Mouse (Mus musculus): ENCODE data around the gene Cmya5. TPM values are rescaled to one million over a fixed set of nuclear protein-coding genes. Genes with fewer than 3 reads are reported as not detected.

Cmya5 gene
- polyA plus RNA-seq, 1 experiment from 2014 or later = 0.30 TPM

DNA sequence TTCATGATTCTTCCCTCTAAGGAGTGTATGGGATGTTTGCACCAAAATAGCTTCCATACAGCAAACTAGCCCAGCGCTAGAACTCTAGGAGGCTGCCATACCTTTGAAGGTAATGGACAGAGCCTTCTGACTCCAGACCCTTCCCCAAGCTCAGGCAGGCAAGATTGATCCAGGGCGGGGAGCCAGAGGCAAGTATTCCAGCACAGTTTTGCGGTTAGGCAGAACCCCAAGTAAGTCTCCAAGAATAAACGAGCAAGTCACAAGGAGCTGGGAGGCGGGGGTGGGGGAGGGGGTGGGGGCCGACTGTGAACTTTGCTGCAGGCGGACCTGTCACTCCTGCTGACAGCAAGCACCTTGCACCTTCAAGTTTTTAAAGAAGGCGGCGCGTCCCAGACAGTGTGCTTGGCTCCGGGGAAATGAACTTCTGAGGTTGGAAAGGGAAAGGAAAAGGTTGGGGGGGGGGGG, 673 bp downstream of the Cmya5 start:
- Histone ChIP-seq H3K36me3 (ENCODE audit: insufficient read depth, low read length) (0 out of 2 replicates have a peak, but pooled peaks cover 3% of the 10 kb centered on the region), H3K27me3 (replicated peaks; ENCODE audit: insufficient read depth, low read length) (no peaks in the 10 kb centered on the region), H3K9me3 (ENCODE audit: low read length) (no peaks in the 10 kb centered on the region), H3K4me1 (ENCODE audit: insufficient read depth, low read depth, low read length) (peaks cover 3% of the 10 kb centered on the region; the same call in 1 of the 2 replicates), H3K4me3 (ENCODE audit: low read depth, low read length) (peak overlapping the region; percentile 53), H3K27ac (ENCODE audit: low read length) (peak overlapping the region; percentile 81), H3K9ac (replicated peaks; ENCODE audit: low read depth) (peak overlapping the region; percentile 19; the same call in 1 of the 2 replicates), H3K4me2 (replicated peaks; ENCODE audit: low read depth, low read length) (peak overlapping the region; percentile 83)
- WGBS = 9% methylated on average over 11 of the region's 11 CpGs
- ATAC-seq (peak; percentile 51), DNase-seq (ENCODE audit: low spot score) (peak; percentile 16)
- TF ChIP-seq EP300 (IDR thresholded peaks at IDR 0.05) (no peak), CTCF (IDR thresholded peaks at IDR 0.05) (no peak)

- Histone ChIP-seq H3K36me3 (ENCODE audit: insufficient read depth, low read length) (no peaks in the 10 kb centered on the region), H3K4me2 (replicated peaks; ENCODE audit: low read depth, low read length) (no peak overlapping the region), H3K9me3 (ENCODE audit: low read length) (no peaks in the 10 kb centered on the region), H3K27me3 (replicated peaks; ENCODE audit: insufficient read depth, low read length) (no peaks in the 10 kb centered on the region), H3K4me3 (ENCODE audit: low read depth, low read length) (no peak overlapping the region), H3K4me1 (ENCODE audit: insufficient read depth, low read depth, low read length) (peaks cover 3% of the 10 kb centered on the region; the same call in 1 of the 2 replicates), H3K27ac (ENCODE audit: low read length) (no peak overlapping the region), H3K9ac (replicated peaks; ENCODE audit: low read depth) (no peak overlapping the region)
- TF ChIP-seq EP300 (IDR thresholded peaks at IDR 0.05) = no peak
- no peak for TF ChIP-seq CTCF (IDR thresholded peaks at IDR 0.05)
- DNase-seq (ENCODE audit: low spot score) = no peak
- 90% methylated on average over 6 of the region's 6 CpGs for WGBS
- ATAC-seq = no peak
Observed at GRCm38 (mm10) chr13:93141184-93141583, 3.3 kb downstream of the Cmya5 start.

DNA sequence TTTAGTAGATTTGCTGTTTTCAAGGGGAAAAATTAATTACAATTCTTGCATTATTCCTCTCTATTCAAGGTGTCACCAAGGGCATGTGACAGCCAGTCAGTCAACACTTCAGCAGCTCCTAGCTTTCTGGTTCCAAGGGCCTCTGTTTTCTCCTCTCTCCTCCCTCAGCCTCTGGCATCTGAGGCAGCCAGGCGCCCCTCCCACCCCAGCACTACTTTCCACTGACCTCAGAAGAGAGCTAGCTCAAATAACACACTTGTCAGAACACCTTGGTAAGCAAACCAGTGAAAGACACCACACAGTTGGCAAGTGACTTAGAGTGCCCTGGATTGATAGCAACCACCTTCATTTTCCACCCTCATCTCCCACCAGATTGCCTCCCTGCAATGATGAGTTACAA, 6.5 kb downstream of the Cmya5 start:
- no peaks in the 10 kb centered on the region for H3K4me1 ChIP-seq (ENCODE audit: insufficient read depth, low read depth, low read length)
- DNase-seq (ENCODE audit: low spot score) (peak; percentile 69), ATAC-seq (peak; percentile 91)
- H3K9ac ChIP-seq (replicated peaks; ENCODE audit: low read depth) = no peak overlapping the region
- H3K4me3 ChIP-seq (ENCODE audit: low read depth, low read length) = no peak overlapping the region
- H3K4me2 ChIP-seq (replicated peaks; ENCODE audit: low read depth, low read length) = no peak overlapping the region
- peak; percentile 32; the same call in 1 of the 2 replicates for TF ChIP-seq EP300 (IDR thresholded peaks at IDR 0.05)
- TF ChIP-seq CTCF (IDR thresholded peaks at IDR 0.05) = no peak
- H3K27ac ChIP-seq (ENCODE audit: low read length) = no peak overlapping the region
- no peaks in the 10 kb centered on the region for H3K9me3 ChIP-seq (ENCODE audit: low read length)
- H3K36me3 ChIP-seq (ENCODE audit: insufficient read depth, low read length) = no peaks in the 10 kb centered on the region
- H3K27me3 ChIP-seq (replicated peaks; ENCODE audit: insufficient read depth, low read length) = no peaks in the 10 kb centered on the region
- whole genome bisulfite sequencing = 44% methylated on average over 1 of the region's 1 CpGs

DNA sequence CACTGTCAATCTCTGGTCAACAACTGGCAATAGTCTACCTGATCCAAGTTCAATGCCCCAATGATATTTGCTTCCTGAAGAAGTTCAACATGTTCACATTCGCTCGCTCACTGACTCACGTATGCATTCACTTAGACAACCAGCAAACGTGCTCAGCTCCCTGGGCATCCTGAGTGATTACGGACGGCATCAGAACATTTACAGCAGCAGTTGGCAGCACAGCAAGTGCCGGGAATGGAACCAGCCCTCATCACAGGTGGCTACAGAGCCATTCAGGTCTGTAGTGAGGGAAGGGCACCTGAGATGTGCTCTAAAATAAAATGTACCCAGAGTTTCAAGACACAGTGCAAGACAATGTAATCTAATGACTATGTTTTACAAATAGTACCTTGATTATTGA, 7.4 kb downstream of the Cmya5 start:
- ATAC-seq = no peak
- no peaks in the 10 kb centered on the region for H3K27me3 ChIP-seq (replicated peaks; ENCODE audit: insufficient read depth, low read length)
- H3K27ac ChIP-seq (ENCODE audit: low read length) = no peak overlapping the region
- TF ChIP-seq CTCF (IDR thresholded peaks at IDR 0.05) (no peak), EP300 (IDR thresholded peaks at IDR 0.05) (no peak)
- H3K9me3 ChIP-seq (ENCODE audit: low read length) = no peaks in the 10 kb centered on the region
- H3K4me1 ChIP-seq (ENCODE audit: insufficient read depth, low read depth, low read length) = no peaks in the 10 kb centered on the region
- H3K4me3 ChIP-seq (ENCODE audit: low read depth, low read length) = no peak overlapping the region
- WGBS = 85% methylated on average over 7 of the region's 7 CpGs
- no peak overlapping the region for H3K4me2 ChIP-seq (replicated peaks; ENCODE audit: low read depth, low read length)
- H3K9ac ChIP-seq (replicated peaks; ENCODE audit: low read depth) = no peak overlapping the region
- H3K36me3 ChIP-seq (ENCODE audit: insufficient read depth, low read length) = no peaks in the 10 kb centered on the region
- DNase-seq (ENCODE audit: low spot score) = no peak

DNA sequence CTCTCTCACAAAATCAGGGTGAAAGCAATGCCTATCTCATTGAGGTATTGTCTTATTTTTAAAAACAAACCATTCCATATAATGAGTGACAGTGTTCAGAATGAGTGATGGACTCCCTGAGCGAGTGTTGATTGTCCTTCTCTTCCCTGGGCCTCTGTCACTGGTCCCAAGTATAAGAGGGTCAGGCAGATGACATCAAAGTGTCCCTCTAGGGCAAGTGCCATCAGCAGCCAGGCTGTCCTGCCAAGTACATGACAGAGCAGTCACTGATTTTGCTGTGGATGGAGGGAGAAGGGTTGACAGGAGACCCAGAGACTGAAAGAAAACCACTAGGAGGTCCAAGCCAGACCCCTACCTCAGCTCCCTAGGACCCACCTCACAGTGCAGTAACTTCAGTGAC, 8.3 kb downstream of the Cmya5 start:
- no peak for ATAC-seq
- Histone ChIP-seq H3K36me3 (ENCODE audit: insufficient read depth, low read length) (no peaks in the 10 kb centered on the region), H3K4me1 (ENCODE audit: insufficient read depth, low read depth, low read length) (no peaks in the 10 kb centered on the region), H3K4me2 (replicated peaks; ENCODE audit: low read depth, low read length) (no peak overlapping the region), H3K4me3 (ENCODE audit: low read depth, low read length) (no peak overlapping the region), H3K27me3 (replicated peaks; ENCODE audit: insufficient read depth, low read length) (no peaks in the 10 kb centered on the region), H3K27ac (ENCODE audit: low read length) (no peak overlapping the region), H3K9ac (replicated peaks; ENCODE audit: low read depth) (no peak overlapping the region), H3K9me3 (ENCODE audit: low read length) (no peaks in the 10 kb centered on the region)
- 83% methylated on average over 1 of the region's 1 CpGs for WGBS
- no peak for TF ChIP-seq CTCF (IDR thresholded peaks at IDR 0.05)
- no peak for TF ChIP-seq EP300 (IDR thresholded peaks at IDR 0.05)
- DNase-seq (ENCODE audit: low spot score) = no peak

- Histone ChIP-seq H3K36me3 (ENCODE audit: insufficient read depth, low read length) (no peaks in the 10 kb centered on the region), H3K4me3 (ENCODE audit: low read depth, low read length) (no peak overlapping the region), H3K4me2 (replicated peaks; ENCODE audit: low read depth, low read length) (no peak overlapping the region), H3K27me3 (replicated peaks; ENCODE audit: insufficient read depth, low read length) (no peaks in the 10 kb centered on the region), H3K27ac (ENCODE audit: low read length) (no peak overlapping the region), H3K9me3 (ENCODE audit: low read length) (no peaks in the 10 kb centered on the region), H3K9ac (replicated peaks; ENCODE audit: low read depth) (no peak overlapping the region), H3K4me1 (ENCODE audit: insufficient read depth, low read depth, low read length) (no peaks in the 10 kb centered on the region)
- ATAC-seq = no peak
- TF ChIP-seq EP300 (IDR thresholded peaks at IDR 0.05) (no peak), CTCF (IDR thresholded peaks at IDR 0.05) (no peak)
- 69% methylated on average over 2 of the region's 2 CpGs for WGBS
- no peak for DNase-seq (ENCODE audit: low spot score)
Observed at GRCm38 (mm10) chr13:93135501-93135900, 9.0 kb downstream of the Cmya5 start.

- H3K36me3 ChIP-seq (ENCODE audit: insufficient read depth, low read length) = no peaks in the 10 kb centered on the region
- ATAC-seq (no peak), DNase-seq (ENCODE audit: low spot score) (no peak)
- 80% methylated on average over 3 of the region's 3 CpGs for WGBS
- H3K4me2 ChIP-seq (replicated peaks; ENCODE audit: low read depth, low read length) = no peak overlapping the region
- TF ChIP-seq EP300 (IDR thresholded peaks at IDR 0.05) (no peak), CTCF (IDR thresholded peaks at IDR 0.05) (no peak)
- no peak overlapping the region for H3K27ac ChIP-seq (ENCODE audit: low read length)
- H3K27me3 ChIP-seq (replicated peaks; ENCODE audit: insufficient read depth, low read length) = no peaks in the 10 kb centered on the region
- H3K4me1 ChIP-seq (ENCODE audit: insufficient read depth, low read depth, low read length) = no peaks in the 10 kb centered on the region
- H3K9me3 ChIP-seq (ENCODE audit: low read length) = no peaks in the 10 kb centered on the region
- no peak overlapping the region for H3K4me3 ChIP-seq (ENCODE audit: low read depth, low read length)
- no peak overlapping the region for H3K9ac ChIP-seq (replicated peaks; ENCODE audit: low read depth)
Observed at GRCm38 (mm10) chr13:93130674-93131073, 13.8 kb downstream of the Cmya5 start.
